Mouse (Mus musculus): Measurements from ENCODE around the gene Crls1. TPM values are rescaled to one million over a fixed set of nuclear protein-coding genes. Genes with fewer than 3 reads are reported as not detected.
A peak's percentile ranks its signal among the peaks of the same experiment; 100 is the strongest.

Gene Crls1
- polyA plus RNA-seq, 1 experiment = not detected

DNA sequence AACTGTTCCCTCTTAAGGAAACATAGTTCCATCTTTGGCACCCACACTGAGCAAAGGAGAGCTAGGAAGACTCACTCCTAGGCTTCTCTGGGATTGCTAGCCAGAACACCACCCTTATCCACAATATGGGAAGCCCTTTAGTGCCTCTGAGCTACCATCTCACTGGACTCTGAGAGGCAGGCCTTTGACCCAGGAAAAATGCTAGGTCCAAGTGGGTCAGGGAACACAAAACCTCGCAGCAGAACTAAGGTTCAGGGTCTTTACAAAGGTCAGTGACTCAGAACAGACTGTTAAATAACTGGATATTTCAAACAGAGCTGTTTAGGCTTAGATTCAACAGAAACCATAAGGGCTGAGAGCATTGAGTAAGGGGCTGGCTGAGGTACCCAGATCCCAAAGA, 30.5 kb downstream of the Crls1 start:
- TF ChIP-seq POLR2A (IDR thresholded peaks at IDR 0.05; ENCODE audit: insufficient read depth, low read depth, low read length) (no peak), CTCF (IDR thresholded peaks at IDR 0.05; ENCODE audit: insufficient read depth, low read depth, low read length) (no peak)
- H3K27ac ChIP-seq (ENCODE audit: insufficient read depth, low read depth, low read length) = no peak overlapping the region
- H3K4me3 ChIP-seq (ENCODE audit: insufficient read depth, low read depth, low read length) = no peak overlapping the region
- H3K4me1 ChIP-seq (ENCODE audit: control insufficient read depth, insufficient read depth, low read length) = peaks cover 9% of the 10 kb centered on the region
- 68% methylated on average over 1 of the region's 1 CpGs for WGBS

DNA sequence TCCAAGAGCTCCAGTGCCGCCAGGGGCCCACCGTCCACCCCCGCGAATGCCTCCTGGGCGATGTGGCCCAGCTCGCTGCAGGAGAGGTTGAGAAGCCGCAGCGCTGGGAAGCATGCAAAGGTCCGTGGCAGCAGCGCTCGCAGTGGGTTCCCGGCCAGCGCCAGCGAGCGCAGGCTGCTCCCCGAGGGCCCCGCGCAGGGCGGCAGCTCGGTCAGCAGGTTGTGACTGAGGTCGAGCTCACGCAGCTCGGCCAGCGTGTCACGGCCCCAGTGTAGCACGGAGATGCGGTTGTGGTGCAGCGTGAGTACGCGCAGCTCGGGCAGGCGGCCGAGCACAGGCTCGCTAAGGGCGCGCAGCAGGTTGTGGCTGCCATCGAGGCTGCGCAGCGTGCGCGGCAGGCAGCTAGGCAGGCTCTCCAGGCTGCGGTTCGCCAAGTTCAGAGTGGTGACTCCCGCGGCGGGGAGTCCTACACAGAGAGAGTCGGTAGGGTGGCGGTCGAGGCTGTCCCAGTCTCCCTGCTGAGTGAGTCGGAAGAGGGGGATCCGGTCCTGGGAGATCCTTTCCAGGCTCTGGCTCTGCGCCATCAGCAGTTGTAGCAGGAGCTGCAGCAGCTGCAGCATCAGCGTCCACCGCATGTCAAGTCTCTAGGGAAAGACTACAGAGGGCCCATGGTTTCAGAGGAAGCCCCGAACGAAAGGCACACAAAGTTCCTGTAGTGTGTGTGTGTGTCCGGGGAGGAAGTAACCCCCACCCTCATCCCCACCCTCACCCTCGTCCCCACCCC, 33.0 kb downstream of the Crls1 start:
- Histone ChIP-seq H3K27ac (ENCODE audit: insufficient read depth, low read depth, low read length) (no peak overlapping the region), H3K4me3 (ENCODE audit: insufficient read depth, low read depth, low read length) (peak overlapping the region; percentile 47), H3K4me1 (ENCODE audit: control insufficient read depth, insufficient read depth, low read length) (peaks cover 9% of the 10 kb centered on the region)
- TF ChIP-seq POLR2A (IDR thresholded peaks at IDR 0.05; ENCODE audit: insufficient read depth, low read depth, low read length) (no peak), CTCF (IDR thresholded peaks at IDR 0.05; ENCODE audit: insufficient read depth, low read depth, low read length) (no peak)
- under 1% methylated on average over 58 of the region's 58 CpGs for WGBS

GRCm38 (mm10) chr2:132880844-132881645, 34.6 kb downstream of the Crls1 start, which contains the start of gene Lrrn4:
TSS of gene Lrrn4 (minus strand) at chr2:132880891.
- peaks cover 9% of the 10 kb centered on the region for H3K4me1 ChIP-seq (ENCODE audit: control insufficient read depth, insufficient read depth, low read length)
- no peak for TF ChIP-seq POLR2A (IDR thresholded peaks at IDR 0.05; ENCODE audit: insufficient read depth, low read depth, low read length)
- TF ChIP-seq CTCF (IDR thresholded peaks at IDR 0.05; ENCODE audit: insufficient read depth, low read depth, low read length) = no peak
- 38% methylated on average over 12 of the region's 12 CpGs for WGBS
- peak within 1 kb of the TSS; percentile 47 for H3K4me3 ChIP-seq (ENCODE audit: insufficient read depth, low read depth, low read length)
- no peak within 1 kb of the TSS for H3K27ac ChIP-seq (ENCODE audit: insufficient read depth, low read depth, low read length)

GRCm38 (mm10) chr2:132884303-132884967, 38.0 kb downstream of the Crls1 start:
- TF ChIP-seq CTCF (IDR thresholded peaks at IDR 0.05; ENCODE audit: insufficient read depth, low read depth, low read length) = no peak
- no peak for TF ChIP-seq POLR2A (IDR thresholded peaks at IDR 0.05; ENCODE audit: insufficient read depth, low read depth, low read length)
- Histone ChIP-seq H3K4me3 (ENCODE audit: insufficient read depth, low read depth, low read length) (no peak overlapping the region), H3K4me1 (ENCODE audit: control insufficient read depth, insufficient read depth, low read length) (peaks cover 4% of the 10 kb centered on the region), H3K27ac (ENCODE audit: insufficient read depth, low read depth, low read length) (no peak overlapping the region)
- WGBS = 79% methylated on average over 8 of the region's 8 CpGs

DNA sequence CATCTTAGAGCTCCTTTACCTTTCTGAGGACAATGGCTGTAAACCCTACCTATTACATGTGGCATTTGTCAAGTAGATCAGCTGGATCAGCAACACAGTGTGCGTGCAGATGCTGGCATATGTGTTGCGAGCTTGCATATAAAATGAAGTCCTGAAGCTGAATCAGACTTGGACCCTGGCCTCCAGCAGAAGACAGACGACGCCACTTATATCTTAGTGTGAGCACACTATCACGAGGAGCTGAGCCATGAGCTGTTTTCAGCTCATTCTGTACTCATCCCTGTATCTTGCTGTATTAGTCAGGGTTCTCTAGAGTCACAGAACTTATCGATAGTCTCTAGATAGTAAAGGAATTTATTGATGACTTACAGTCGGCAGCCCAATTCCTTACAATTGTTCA, 38.8 kb downstream of the Crls1 start:
- WGBS = 89% methylated on average over 7 of the region's 7 CpGs
- H3K27ac ChIP-seq (ENCODE audit: insufficient read depth, low read depth, low read length) = no peak overlapping the region
- TF ChIP-seq CTCF (IDR thresholded peaks at IDR 0.05; ENCODE audit: insufficient read depth, low read depth, low read length) (no peak), POLR2A (IDR thresholded peaks at IDR 0.05; ENCODE audit: insufficient read depth, low read depth, low read length) (no peak)
- H3K4me3 ChIP-seq (ENCODE audit: insufficient read depth, low read depth, low read length) = no peak overlapping the region
- no peaks in the 10 kb centered on the region for H3K4me1 ChIP-seq (ENCODE audit: control insufficient read depth, insufficient read depth, low read length)

GRCm38 (mm10) chr2:132893826-132894225, 47.4 kb downstream of the Crls1 start:
- TF ChIP-seq POLR2A (IDR thresholded peaks at IDR 0.05; ENCODE audit: insufficient read depth, low read depth, low read length) = no peak
- no peak for TF ChIP-seq CTCF (IDR thresholded peaks at IDR 0.05; ENCODE audit: insufficient read depth, low read depth, low read length)
- Histone ChIP-seq H3K4me3 (ENCODE audit: insufficient read depth, low read depth, low read length) (no peak overlapping the region), H3K4me1 (ENCODE audit: control insufficient read depth, insufficient read depth, low read length) (no peaks in the 10 kb centered on the region), H3K27ac (ENCODE audit: insufficient read depth, low read depth, low read length) (no peak overlapping the region)
- 57% methylated on average over 5 of the region's 5 CpGs for WGBS

DNA sequence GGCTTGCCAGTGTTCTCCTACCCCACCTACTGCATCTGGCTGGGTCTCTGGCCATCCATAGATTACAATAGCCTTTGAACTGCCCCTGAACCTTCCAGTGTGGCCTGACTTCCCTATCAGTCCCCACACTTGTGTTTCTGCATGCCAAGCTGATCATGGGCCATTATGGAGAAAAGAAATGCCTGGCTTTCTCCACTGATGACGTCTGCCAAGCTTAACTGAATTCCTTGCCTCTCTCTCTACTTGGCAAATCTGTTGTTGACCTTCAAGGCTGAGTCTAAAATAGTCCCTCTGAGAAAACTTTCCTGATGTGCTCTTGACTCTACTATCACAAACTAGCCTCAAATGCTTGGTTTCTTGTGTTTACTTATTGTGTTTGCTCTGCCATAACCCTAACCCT, 51.7 kb downstream of the Crls1 start:
- Histone ChIP-seq H3K27ac (ENCODE audit: insufficient read depth, low read depth, low read length) (no peak overlapping the region), H3K4me3 (ENCODE audit: insufficient read depth, low read depth, low read length) (no peak overlapping the region), H3K4me1 (ENCODE audit: control insufficient read depth, insufficient read depth, low read length) (no peaks in the 10 kb centered on the region)
- no peak for TF ChIP-seq POLR2A (IDR thresholded peaks at IDR 0.05; ENCODE audit: insufficient read depth, low read depth, low read length)
- TF ChIP-seq CTCF (IDR thresholded peaks at IDR 0.05; ENCODE audit: insufficient read depth, low read depth, low read length) = no peak
- 45% methylated on average over 1 of the region's 1 CpGs for WGBS

DNA sequence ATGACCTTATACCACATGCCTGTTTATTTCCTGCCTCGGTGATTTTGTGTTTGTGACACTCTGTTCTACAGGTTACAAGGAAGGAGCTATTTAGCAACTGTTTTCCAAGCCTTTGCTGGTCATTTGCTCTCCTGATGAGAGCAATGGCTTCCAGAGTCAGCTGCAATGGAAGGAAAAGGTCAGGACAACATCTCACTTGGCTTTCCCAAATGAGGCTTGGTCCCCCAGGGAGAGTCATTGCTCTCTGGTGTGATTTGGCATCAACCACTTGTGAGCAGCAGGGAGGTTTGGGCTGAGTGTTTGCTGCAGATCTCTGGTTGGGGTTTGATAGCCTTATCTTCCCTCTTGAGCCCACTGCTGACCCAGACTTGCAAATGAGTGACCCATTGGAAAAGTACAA, 54.1 kb downstream of the Crls1 start:
- Histone ChIP-seq H3K4me3 (ENCODE audit: insufficient read depth, low read depth, low read length) (no peak overlapping the region), H3K4me1 (ENCODE audit: control insufficient read depth, insufficient read depth, low read length) (no peaks in the 10 kb centered on the region), H3K27ac (ENCODE audit: insufficient read depth, low read depth, low read length) (no peak overlapping the region)
- TF ChIP-seq POLR2A (IDR thresholded peaks at IDR 0.05; ENCODE audit: insufficient read depth, low read depth, low read length) (no peak), CTCF (IDR thresholded peaks at IDR 0.05; ENCODE audit: insufficient read depth, low read depth, low read length) (no peak)
- 74% methylated on average over 1 of the region's 1 CpGs for WGBS

All from olfactory bulb, adult 2 months (tissue).